Mouse (Mus musculus) liver, embryonic 14.5 days (tissue): ENCODE results near the gene Wdr83. TPM values are rescaled to one million over a fixed set of nuclear protein-coding genes. Genes with fewer than 3 reads are reported as not detected.
A peak's percentile ranks its signal among the peaks of the same experiment; 100 is the strongest.

Source experiments
- ATAC-seq: fragments of 200-750 bp; cut with Nextera tagmentation; 2 replicates; pipeline ENCODE4 v1.8.0; 2017; ENCODE audit warnings: moderate number of reproducible peaks, mild to moderate bottlenecking, moderate library complexity; ENCODE audit not compliant: insufficient read depth
- DNase-seq, 3 experiments: peaks; one replicate each; pipeline ENCODE4 v3.0.0-alpha.2; 2012 to 2013; ENCODE audit warnings: low read depth in 3 of 3, low spot score in 3 of 3
- H3K27ac ChIP-seq: fragments of 300-500 bp; sonication (generic); 2 replicates; pipeline ENCODE4 v1.5.1; 2014; ENCODE audit warnings: moderate library complexity, mild to moderate bottlenecking, control low read depth, inconsistent platforms
- H3K27me3 ChIP-seq: fragments of 300-500 bp; sonication (generic); 2 replicates; pipeline ENCODE4 v1.6.1; 2014; ENCODE audit warnings: mild to moderate bottlenecking, low read length, moderate library complexity; ENCODE audit not compliant: control insufficient read depth, insufficient read depth
- H3K36me3 ChIP-seq: fragments of 300-500 bp; sonication (generic); replicated peaks from 2 replicates; pipeline ENCODE4 v1.6.1; 2014; ENCODE audit warnings: low read depth; ENCODE audit not compliant: control insufficient read depth, insufficient read depth
- H3K4me1 ChIP-seq, 2 experiments: fragments of 200-500 bp in 1 of 2; fragments of 300-500 bp in 1 of 2; sonication (generic) in 1 of 2; replicated peaks; 2 replicates each; pipeline ENCODE4 v1.6.1; 2012 to 2014; ENCODE audit warnings: antibody characterized with exemption in 1 of 2, inconsistent platforms in 1 of 2, low read length in 1 of 2; ENCODE audit not compliant: control insufficient read depth in 2 of 2, insufficient read depth in 2 of 2
- H3K4me2 ChIP-seq: fragments of 300-500 bp; sonication (generic); 2 replicates; pipeline ENCODE4 v1.6.1; 2014; ENCODE audit warnings: low read depth, mild to moderate bottlenecking, control low read depth, moderate library complexity
- H3K4me3 ChIP-seq, 2 experiments: fragments of 200-500 bp in 1 of 2; fragments of 300-500 bp in 1 of 2; sonication (generic) in 1 of 2; 2 replicates each; pipeline ENCODE4 v1.5.1; 2012 to 2014; ENCODE audit warnings: low read depth in 2 of 2, low read length in 2 of 2, mild to moderate bottlenecking in 2 of 2, control low read depth in 1 of 2, inconsistent platforms in 1 of 2, moderate library complexity in 1 of 2; ENCODE audit not compliant: insufficient read depth in 1 of 2
- H3K9ac ChIP-seq: fragments of 300-500 bp; sonication (generic); replicated peaks from 2 replicates; pipeline ENCODE4 v1.6.1; 2014; ENCODE audit warnings: mild to moderate bottlenecking, control low read depth, moderate library complexity
- H3K9me3 ChIP-seq: fragments of 300-500 bp; sonication (generic); 2 replicates; pipeline ENCODE4 v1.6.1; 2016; ENCODE audit warnings: low read length, mixed read lengths; ENCODE audit not compliant: control insufficient read depth
- CTCF ChIP-seq: IDR thresholded peaks from 2 replicates; pipeline ENCODE4 v1.5.1; 2016; ENCODE audit warnings: antibody characterized with exemption, low read depth, control low read depth
- EP300 ChIP-seq: IDR thresholded peaks from 2 replicates; pipeline ENCODE4 v1.6.1; 2016; ENCODE audit warnings: antibody characterized with exemption, low read depth
- WGBS: fragments of 180-500 bp; shearing (Covaris S2); extraction: QIAGEN DNeasy Blood & Tissue Kit; methylation state at CpG from one replicate; pipeline ENCODE4 v1.1.7; 2014; ENCODE audit not compliant: insufficient replicate concordance; 5-methylcytosine and 5-hydroxymethylcytosine counted together
- polyA plus RNA-seq, 2 experiments: library from polyadenylated mRNA; depleted of rRNA in 1 of 2; stranded (reverse) in 1 of 2; unstranded in 1 of 2; fragments of >200 nt; fragmentation: Nextera tagmentation in 1 of 2; extraction: Ambion mirVana in 1 of 2; gene quantifications; 2 replicates each; pipeline versions ENCODE4 v1.2.1 to v1.2.3; 2012 to 2014

Gene Wdr83
- polyA plus RNA-seq, 2 experiments, result 20.1 to 26.0 TPM

DNA sequence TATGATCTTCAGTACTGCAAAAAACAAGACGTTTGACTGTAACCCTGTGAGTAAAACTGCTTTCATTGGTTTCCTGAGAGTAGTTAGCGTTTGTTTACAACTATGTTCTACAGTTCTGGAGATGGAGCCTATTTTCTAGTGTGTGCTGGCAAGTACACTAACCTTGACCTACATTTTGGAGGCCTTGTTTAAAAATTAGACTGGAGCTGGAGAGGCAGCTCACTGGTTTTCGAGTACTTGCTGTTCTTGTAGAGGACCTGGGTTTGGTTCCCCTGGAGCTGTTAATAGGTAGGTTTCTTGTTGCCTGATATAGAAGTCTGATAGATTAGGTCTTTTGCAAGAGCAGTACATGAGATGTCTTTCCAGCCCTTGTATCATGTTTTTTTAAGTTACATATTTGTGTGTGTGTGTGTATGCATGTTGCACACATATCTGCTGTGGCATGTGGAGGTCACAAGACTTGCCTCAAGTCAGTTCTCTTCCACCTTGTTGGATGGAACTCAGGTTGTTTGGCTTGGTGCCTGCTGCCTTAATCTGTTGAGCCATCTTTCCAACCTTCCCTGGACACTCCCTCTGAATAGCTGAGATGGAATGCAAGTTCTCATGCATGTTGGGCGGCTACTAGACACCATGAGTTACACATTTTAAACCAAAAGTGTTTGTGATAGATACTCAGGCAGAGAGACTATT, 48.3 kb downstream of the Wdr83 start:
- TF ChIP-seq CTCF, result no peak
- no peak for TF ChIP-seq EP300
- H3K9ac ChIP-seq, result no peak overlapping the region

DNA sequence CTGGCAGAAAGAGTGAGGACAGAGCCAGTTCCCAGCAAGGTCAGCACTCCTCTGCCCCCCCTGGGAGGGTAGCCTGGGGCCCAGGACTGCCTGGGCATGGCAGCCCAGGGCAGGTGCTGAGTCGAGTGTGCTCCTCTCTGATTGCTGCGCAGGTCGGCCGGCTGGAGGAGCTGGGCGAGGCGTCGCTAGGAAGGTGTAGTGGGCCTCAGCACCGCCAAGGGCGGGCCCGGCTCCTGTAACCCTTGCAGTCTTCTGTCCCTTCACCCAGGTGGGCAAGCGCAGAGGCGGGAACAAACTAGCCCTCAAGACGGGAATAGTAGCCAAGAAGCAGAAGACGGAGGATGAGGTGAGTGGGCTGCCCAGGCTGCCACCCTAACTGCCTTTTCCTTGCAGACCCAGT, 51.8 kb downstream of the Wdr83 start:
- H3K9ac ChIP-seq, result no peak overlapping the region
- no peaks in the 10 kb centered on the region for H3K27me3 ChIP-seq
- H3K27ac ChIP-seq, result no peak overlapping the region
- H3K36me3 ChIP-seq, result peaks cover 37% of the 10 kb centered on the region
- H3K4me1 ChIP-seq, result peaks cover 23 to 25% of the 10 kb centered on the region in 2 experiments
- peak overlapping the region in 1 of 2 experiments; percentile 98; a peak in 2 of 4 replicates for H3K4me3 ChIP-seq
- WGBS, result 76% methylated on average over 14 of the region's 14 CpGs
- H3K4me2 ChIP-seq, result peak overlapping the region; percentile 97; the same call in 1 of the 2 replicates
- ATAC-seq (no peak), DNase-seq (no peak)
- TF ChIP-seq EP300 (no peak), CTCF (no peak)
- no peaks in the 10 kb centered on the region for H3K9me3 ChIP-seq

More for the DNA sequence above, 48.3 kb downstream of the Wdr83 start:
- Histone ChIP-seq H3K27me3 (no peaks in the 10 kb centered on the region), H3K36me3 (peaks cover 37% of the 10 kb centered on the region), H3K4me1 (peaks cover 19 to 22% of the 10 kb centered on the region in 2 experiments), H3K4me2 (no peak overlapping the region), H3K4me3 (no peak overlapping the region), H3K9me3 (no peaks in the 10 kb centered on the region), H3K27ac (no peak overlapping the region)
- WGBS, result 73% methylated on average over 4 of the region's 4 CpGs
- no peak for DNase-seq
- ATAC-seq, result no peak

DNA sequence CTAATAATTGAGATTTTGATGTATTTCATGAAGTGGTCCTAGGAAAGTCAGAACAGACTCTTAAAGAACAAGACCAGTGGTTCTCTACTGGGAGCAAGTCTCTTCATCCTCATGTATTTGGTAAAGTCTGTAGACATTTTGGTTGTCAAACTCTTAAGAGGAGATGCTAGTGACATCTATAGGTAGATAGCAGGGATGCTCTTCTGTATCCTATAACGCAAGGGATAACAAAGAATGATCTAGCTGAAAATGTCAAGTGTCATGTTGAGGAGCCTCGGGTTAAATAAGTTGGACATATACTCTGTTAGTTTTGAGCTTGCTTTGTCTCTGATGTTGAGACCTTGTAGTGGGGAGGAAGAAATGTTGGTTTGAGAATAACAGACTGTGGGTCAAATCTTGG, 53.2 kb downstream of the Wdr83 start:
- H3K4me1 ChIP-seq, result peaks cover 24 to 28% of the 10 kb centered on the region in 2 experiments
- H3K9ac ChIP-seq, result peak overlapping the region; percentile 99
- H3K27ac ChIP-seq, result peak overlapping the region; percentile 91; the same call in 1 of the 2 replicates
- no peaks in the 10 kb centered on the region for H3K9me3 ChIP-seq
- peak overlapping the region; percentile 94 to 98 for H3K4me3 ChIP-seq
- H3K27me3 ChIP-seq, result no peaks in the 10 kb centered on the region
- peak overlapping the region; percentile 97 for H3K4me2 ChIP-seq
- H3K36me3 ChIP-seq, result peaks cover 37% of the 10 kb centered on the region
- WGBS, result 23% methylated on average over 2 of the region's 2 CpGs
- TF ChIP-seq EP300, result no peak
- no peak; the same call in 1 of the 2 replicates for TF ChIP-seq CTCF
- ATAC-seq, result no peak
- DNase-seq, result peak in 1 of 3 experiments; percentile 16

DNA sequence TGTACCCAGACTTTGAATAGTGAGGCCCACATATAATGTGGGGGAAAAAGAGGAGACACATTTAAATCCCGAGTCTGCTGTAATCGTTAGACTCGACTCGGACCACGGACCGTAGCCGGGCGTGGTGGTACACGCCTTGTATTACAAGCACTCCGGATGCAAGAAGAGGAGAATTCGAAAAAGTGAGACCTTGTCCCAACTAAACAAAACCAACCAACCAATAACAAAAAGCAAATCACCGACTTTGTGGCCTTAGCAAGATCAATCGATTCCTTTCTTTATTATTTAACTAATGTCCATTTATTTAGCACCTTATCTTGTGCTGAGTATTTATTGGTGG, 53.6 kb downstream of the Wdr83 start:
- Histone ChIP-seq H3K4me3 (peak overlapping the region; percentile 94 to 98), H3K27ac (peak overlapping the region; percentile 91), H3K9ac (peak overlapping the region; percentile 99), H3K4me2 (peak overlapping the region; percentile 97), H3K27me3 (no peaks in the 10 kb centered on the region), H3K36me3 (peaks cover 32% of the 10 kb centered on the region), H3K4me1 (peaks cover 24 to 28% of the 10 kb centered on the region in 2 experiments), H3K9me3 (no peaks in the 10 kb centered on the region)
- DNase-seq (peak in 1 of 3 experiments; percentile 29), ATAC-seq (no peak)
- TF ChIP-seq CTCF (no peak), EP300 (no peak)
- WGBS, result 1% methylated on average over 13 of the region's 13 CpGs

DNA sequence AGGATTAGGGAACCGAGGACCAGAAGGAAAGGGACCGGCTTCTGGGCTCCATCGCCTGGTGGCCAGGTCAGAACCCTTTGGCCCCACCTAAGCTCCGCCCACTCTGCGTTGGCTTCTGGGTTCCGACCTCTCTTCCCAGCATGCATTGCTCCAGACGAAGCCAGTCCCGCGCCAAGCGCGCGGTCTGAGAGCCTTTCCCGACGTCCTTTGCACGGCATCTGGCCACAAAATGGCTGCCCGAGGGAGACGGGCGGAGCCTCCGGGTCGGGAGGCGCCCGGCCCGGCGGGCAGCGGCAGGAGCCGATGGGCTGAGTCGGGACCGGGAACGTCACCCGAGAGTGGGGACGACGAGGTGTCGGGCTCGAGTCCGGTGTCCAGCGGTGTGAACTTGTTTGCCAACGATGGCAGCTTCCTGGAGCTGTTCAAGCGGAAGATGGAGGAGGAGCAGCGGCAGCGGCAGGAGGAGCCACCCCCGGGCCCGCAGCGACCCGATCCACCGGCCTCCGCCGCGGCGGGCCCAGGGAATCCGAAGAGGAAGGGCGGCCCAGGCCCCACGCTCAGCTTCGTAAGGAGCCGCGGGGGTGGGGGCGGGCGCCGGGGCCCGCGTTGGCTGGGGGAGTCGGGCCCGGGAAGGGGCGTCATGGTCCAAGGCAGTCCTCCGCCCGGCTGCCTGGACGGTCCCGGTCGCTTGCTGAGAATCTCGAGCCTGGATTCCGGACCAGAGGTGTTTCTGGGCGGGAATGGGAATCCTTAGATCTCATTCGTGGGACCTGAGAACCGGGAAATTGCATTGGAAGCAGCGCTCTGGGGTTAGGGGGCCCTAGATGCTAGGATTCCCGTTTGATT, 54.2 kb downstream of the Wdr83 start, which contains the start of gene Trir:
TSS of gene Trir (plus strand) at position 154 of the 846 bp plus-strand sequence.
- TF ChIP-seq CTCF, result peak; percentile 49
- no peak for TF ChIP-seq EP300
- Histone ChIP-seq H3K4me1 (peaks cover 24 to 28% of the 10 kb centered on the region in 2 experiments), H3K27me3 (no peaks in the 10 kb centered on the region), H3K9me3 (no peaks in the 10 kb centered on the region), H3K36me3 (peaks cover 29% of the 10 kb centered on the region), H3K4me2 (peak within 1 kb of the TSS; percentile 97), H3K4me3 (peak within 1 kb of the TSS; percentile 94 to 98), H3K9ac (peak within 1 kb of the TSS; percentile 99), H3K27ac (peak within 1 kb of the TSS; percentile 91)
- 1% methylated on average over 75 of the region's 75 CpGs for WGBS
- peak; percentile 81 for ATAC-seq
- peak; percentile 97 to 98 (median 98) for DNase-seq
